Mouse (Mus musculus): ENCODE data around the gene Ift122. TPM values are rescaled to one million over a fixed set of nuclear protein-coding genes. Genes with fewer than 3 reads are reported as not detected.

The Ift122 gene
- polyA plus RNA-seq, 1 experiment = 3.0 TPM

- Histone ChIP-seq H3K36me3 (ENCODE audit: control insufficient read depth, insufficient read depth, low read length) (no peaks in the 10 kb centered on the region), H3K4me1 (ENCODE audit: control insufficient read depth, insufficient read depth, insufficient read length, low read length) (peaks cover 7% of the 10 kb centered on the region; the same call in 1 of the 2 replicates), H3K4me3 (ENCODE audit: low read depth, low read length) (no peak overlapping the region), H3K27me3 (ENCODE audit: control insufficient read depth, insufficient read depth, low read length) (no peaks in the 10 kb centered on the region), H3K27ac (ENCODE audit: insufficient read depth, low read depth, low read length) (0 out of 2 replicates have a peak overlapping the region, but pooled peaks have one; percentile 47)
- 83% methylated on average over 6 of the region's 6 CpGs for WGBS
- TF ChIP-seq POLR2A (IDR thresholded peaks at IDR 0.05; ENCODE audit: low read depth, low read length) (no peak), CTCF (IDR thresholded peaks at IDR 0.05; ENCODE audit: extremely low read depth, insufficient read length, insufficient replicate concordance, low read depth, low read length) (no peak)
Measured at GRCm38 (mm10) chr6:115891061-115891460, 37.8 kb downstream of the Ift122 start.

GRCm38 (mm10) chr6:115891497-115892061 is 38.3 kb downstream of the Ift122 start:
- peak overlapping the region; percentile 47 for H3K27ac ChIP-seq (ENCODE audit: insufficient read depth, low read depth, low read length)
- peaks cover 7% of the 10 kb centered on the region; the same call in 1 of the 2 replicates for H3K4me1 ChIP-seq (ENCODE audit: control insufficient read depth, insufficient read depth, insufficient read length, low read length)
- H3K4me3 ChIP-seq (ENCODE audit: low read depth, low read length) = no peak overlapping the region
- TF ChIP-seq POLR2A (IDR thresholded peaks at IDR 0.05; ENCODE audit: low read depth, low read length) = no peak
- no peaks in the 10 kb centered on the region for H3K36me3 ChIP-seq (ENCODE audit: control insufficient read depth, insufficient read depth, low read length)
- WGBS = 73% methylated on average over 8 of the region's 8 CpGs
- H3K27me3 ChIP-seq (ENCODE audit: control insufficient read depth, insufficient read depth, low read length) = no peaks in the 10 kb centered on the region

GRCm38 (mm10) chr6:115892363-115892762 is 39.1 kb downstream of the Ift122 start:
- 79% methylated on average over 3 of the region's 3 CpGs for WGBS
- Histone ChIP-seq H3K4me3 (ENCODE audit: low read depth, low read length) (no peak overlapping the region), H3K36me3 (ENCODE audit: control insufficient read depth, insufficient read depth, low read length) (no peaks in the 10 kb centered on the region), H3K27ac (ENCODE audit: insufficient read depth, low read depth, low read length) (no peak overlapping the region), H3K4me1 (ENCODE audit: control insufficient read depth, insufficient read depth, insufficient read length, low read length) (peaks cover 7% of the 10 kb centered on the region; the same call in 1 of the 2 replicates), H3K27me3 (ENCODE audit: control insufficient read depth, insufficient read depth, low read length) (no peaks in the 10 kb centered on the region)
- TF ChIP-seq CTCF (IDR thresholded peaks at IDR 0.05; ENCODE audit: extremely low read depth, insufficient read length, insufficient replicate concordance, low read depth, low read length) (no peak), POLR2A (IDR thresholded peaks at IDR 0.05; ENCODE audit: low read depth, low read length) (no peak)

- Histone ChIP-seq H3K36me3 (ENCODE audit: control insufficient read depth, insufficient read depth, low read length) (no peaks in the 10 kb centered on the region), H3K4me3 (ENCODE audit: low read depth, low read length) (no peak overlapping the region), H3K4me1 (ENCODE audit: control insufficient read depth, insufficient read depth, insufficient read length, low read length) (peaks cover 5% of the 10 kb centered on the region; the same call in 1 of the 2 replicates), H3K27ac (ENCODE audit: insufficient read depth, low read depth, low read length) (no peak overlapping the region), H3K27me3 (ENCODE audit: control insufficient read depth, insufficient read depth, low read length) (no peaks in the 10 kb centered on the region)
- TF ChIP-seq CTCF (IDR thresholded peaks at IDR 0.05; ENCODE audit: extremely low read depth, insufficient read length, insufficient replicate concordance, low read depth, low read length) = no peak
- TF ChIP-seq POLR2A (IDR thresholded peaks at IDR 0.05; ENCODE audit: low read depth, low read length) = no peak
- 92% methylated on average over 1 of the region's 1 CpGs for WGBS
Measured at GRCm38 (mm10) chr6:115896346-115896745, 43.1 kb downstream of the Ift122 start.

- Histone ChIP-seq H3K4me3 (ENCODE audit: low read depth, low read length) (no peak overlapping the region), H3K27me3 (ENCODE audit: control insufficient read depth, insufficient read depth, low read length) (no peaks in the 10 kb centered on the region)
Measured at GRCm38 (mm10) chr6:115897117-115897516, 43.8 kb downstream of the Ift122 start.

GRCm38 (mm10) chr6:115897926-115898520 is 44.8 kb downstream of the Ift122 start:
- Histone ChIP-seq H3K27ac (ENCODE audit: insufficient read depth, low read depth, low read length) (no peak overlapping the region), H3K4me3 (ENCODE audit: low read depth, low read length) (no peak overlapping the region), H3K4me1 (ENCODE audit: control insufficient read depth, insufficient read depth, insufficient read length, low read length) (no peaks in the 10 kb centered on the region), H3K27me3 (ENCODE audit: control insufficient read depth, insufficient read depth, low read length) (no peaks in the 10 kb centered on the region), H3K36me3 (ENCODE audit: control insufficient read depth, insufficient read depth, low read length) (no peaks in the 10 kb centered on the region)
- 86% methylated on average over 7 of the region's 7 CpGs for WGBS
- no peak for TF ChIP-seq CTCF (IDR thresholded peaks at IDR 0.05; ENCODE audit: extremely low read depth, insufficient read length, insufficient replicate concordance, low read depth, low read length)
- no peak for TF ChIP-seq POLR2A (IDR thresholded peaks at IDR 0.05; ENCODE audit: low read depth, low read length)

More at GRCm38 (mm10) chr6:115897117-115897516, 43.8 kb downstream of the Ift122 start:
- Histone ChIP-seq H3K4me1 (ENCODE audit: control insufficient read depth, insufficient read depth, insufficient read length, low read length) (peaks cover 2% of the 10 kb centered on the region; the same call in 1 of the 2 replicates), H3K27ac (ENCODE audit: insufficient read depth, low read depth, low read length) (no peak overlapping the region), H3K36me3 (ENCODE audit: control insufficient read depth, insufficient read depth, low read length) (no peaks in the 10 kb centered on the region)
- TF ChIP-seq POLR2A (IDR thresholded peaks at IDR 0.05; ENCODE audit: low read depth, low read length) = no peak
- TF ChIP-seq CTCF (IDR thresholded peaks at IDR 0.05; ENCODE audit: extremely low read depth, insufficient read length, insufficient replicate concordance, low read depth, low read length) = no peak
- WGBS = 63% methylated on average over 4 of the region's 4 CpGs

- Histone ChIP-seq H3K36me3 (ENCODE audit: control insufficient read depth, insufficient read depth, low read length) (no peaks in the 10 kb centered on the region), H3K27me3 (ENCODE audit: control insufficient read depth, insufficient read depth, low read length) (no peaks in the 10 kb centered on the region), H3K27ac (ENCODE audit: insufficient read depth, low read depth, low read length) (peak overlapping the region; percentile 20; the same call in 1 of the 2 replicates), H3K4me1 (ENCODE audit: control insufficient read depth, insufficient read depth, insufficient read length, low read length) (no peaks in the 10 kb centered on the region), H3K4me3 (ENCODE audit: low read depth, low read length) (no peak overlapping the region)
- TF ChIP-seq CTCF (IDR thresholded peaks at IDR 0.05; ENCODE audit: extremely low read depth, insufficient read length, insufficient replicate concordance, low read depth, low read length) (peak; percentile 75; the same call in 1 of the 2 replicates), POLR2A (IDR thresholded peaks at IDR 0.05; ENCODE audit: low read depth, low read length) (no peak)
- 16% methylated on average over 3 of the region's 3 CpGs for WGBS
Measured at GRCm38 (mm10) chr6:115901062-115901461, 47.8 kb downstream of the Ift122 start.

Data from small intestine, adult 2 months (tissue).